Mouse (Mus musculus): ENCODE data around the gene Slc38a2.

The Slc38a2 gene

GRCm38 (mm10) chr15:96718466-96718865 lies 18.9 kb upstream of the Slc38a2 start:
- no peak for DNase-seq (ENCODE audit: low spot score)

- DNase-seq (ENCODE audit: low spot score): no peak
Observed at GRCm38 (mm10) chr15:96717181-96717580, 17.7 kb upstream of the Slc38a2 start.

GRCm38 (mm10) chr15:96716371-96716770 lies 16.8 kb upstream of the Slc38a2 start:
- no peak for DNase-seq (ENCODE audit: low spot score)

GRCm38 (mm10) chr15:96715692-96716080 lies 16.2 kb upstream of the Slc38a2 start:
- DNase-seq (ENCODE audit: low spot score): no peak

- no peak for DNase-seq (ENCODE audit: low spot score)
Observed at GRCm38 (mm10) chr15:96715079-96715691, 15.7 kb upstream of the Slc38a2 start.

- DNase-seq (ENCODE audit: low spot score): no peak
Observed at GRCm38 (mm10) chr15:96714676-96715016, 15.1 kb upstream of the Slc38a2 start.

GRCm38 (mm10) chr15:96713758-96714675 lies 14.5 kb upstream of the Slc38a2 start:
- no peak for DNase-seq (ENCODE audit: low spot score)

GRCm38 (mm10) chr15:96712338-96712737 lies 12.8 kb upstream of the Slc38a2 start:
- DNase-seq (ENCODE audit: low spot score): no peak

- no peak for DNase-seq (ENCODE audit: low spot score)
Observed at GRCm38 (mm10) chr15:96711664-96712063, 12.1 kb upstream of the Slc38a2 start.

GRCm38 (mm10) chr15:96710352-96711114 lies 11.0 kb upstream of the Slc38a2 start:
- DNase-seq (ENCODE audit: low spot score): no peak

GRCm38 (mm10) chr15:96709491-96710351 lies 10.2 kb upstream of the Slc38a2 start:
- DNase-seq (ENCODE audit: low spot score): peak; percentile 83

GRCm38 (mm10) chr15:96708976-96709490 lies 9.5 kb upstream of the Slc38a2 start:
- no peak for DNase-seq (ENCODE audit: low spot score)

GRCm38 (mm10) chr15:96708428-96708827 lies 8.9 kb upstream of the Slc38a2 start:
- DNase-seq (ENCODE audit: low spot score): no peak

GRCm38 (mm10) chr15:96707936-96708335 lies 8.4 kb upstream of the Slc38a2 start:
- no peak for DNase-seq (ENCODE audit: low spot score)

GRCm38 (mm10) chr15:96702466-96703031 lies 3.0 kb upstream of the Slc38a2 start:
- no peak for DNase-seq (ENCODE audit: low spot score)

- no peak for DNase-seq (ENCODE audit: low spot score)
Observed at GRCm38 (mm10) chr15:96700766-96701165, 1.2 kb upstream of the Slc38a2 start.

- peak; percentile 37 for DNase-seq (ENCODE audit: low spot score)
Observed at GRCm38 (mm10) chr15:96698658-96699448, 677 bp downstream of the Slc38a2 start.

GRCm38 (mm10) chr15:96697901-96698657 lies 1.5 kb downstream of the Slc38a2 start:
- DNase-seq (ENCODE audit: low spot score): no peak

- no peak for DNase-seq (ENCODE audit: low spot score)
Observed at GRCm38 (mm10) chr15:96696486-96697284, 2.8 kb downstream of the Slc38a2 start.
